Mouse (Mus musculus): ENCODE data around the gene Phc2. TPM values are rescaled to one million over a fixed set of nuclear protein-coding genes. Genes with fewer than 3 reads are reported as not detected.

Phc2 gene
- polyA plus RNA-seq, 1 experiment = 69.9 TPM

DNA sequence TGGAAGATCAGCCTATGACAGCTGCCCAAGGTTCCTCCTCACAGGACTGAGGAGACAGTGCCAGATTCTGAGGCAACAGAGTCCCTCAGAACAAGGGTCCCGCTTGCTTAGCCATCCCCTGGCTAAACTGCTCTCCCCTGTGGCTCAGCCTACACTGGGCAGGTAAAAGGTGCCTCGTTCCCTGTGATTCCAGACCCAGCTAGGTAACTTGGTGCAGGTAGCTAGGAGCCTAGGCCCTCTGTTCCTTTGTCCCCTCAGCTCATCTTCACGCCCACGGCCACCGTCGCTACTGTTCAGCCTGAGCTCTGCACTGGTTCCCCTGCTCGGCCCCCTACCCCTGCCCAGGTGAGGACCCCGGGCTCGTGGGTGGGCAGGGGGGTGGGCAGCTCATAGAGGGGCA, 56.3 kb downstream of the Phc2 start:
- H3K4me3 ChIP-seq (ENCODE audit: insufficient read depth, low read length) = no peak overlapping the region
- TF ChIP-seq POLR2A (IDR thresholded peaks at IDR 0.05; ENCODE audit: low read depth, low read length) (no peak), CTCF (IDR thresholded peaks at IDR 0.05; ENCODE audit: borderline replicate concordance, insufficient read depth, low read length) (no peak)
- no peak overlapping the region for H3K27ac ChIP-seq (ENCODE audit: insufficient read depth, low read length)
- 0 out of 2 replicates have a peak, but pooled peaks cover 2% of the 10 kb centered on the region for H3K4me1 ChIP-seq (ENCODE audit: control insufficient read depth, insufficient read depth, low read length)

DNA sequence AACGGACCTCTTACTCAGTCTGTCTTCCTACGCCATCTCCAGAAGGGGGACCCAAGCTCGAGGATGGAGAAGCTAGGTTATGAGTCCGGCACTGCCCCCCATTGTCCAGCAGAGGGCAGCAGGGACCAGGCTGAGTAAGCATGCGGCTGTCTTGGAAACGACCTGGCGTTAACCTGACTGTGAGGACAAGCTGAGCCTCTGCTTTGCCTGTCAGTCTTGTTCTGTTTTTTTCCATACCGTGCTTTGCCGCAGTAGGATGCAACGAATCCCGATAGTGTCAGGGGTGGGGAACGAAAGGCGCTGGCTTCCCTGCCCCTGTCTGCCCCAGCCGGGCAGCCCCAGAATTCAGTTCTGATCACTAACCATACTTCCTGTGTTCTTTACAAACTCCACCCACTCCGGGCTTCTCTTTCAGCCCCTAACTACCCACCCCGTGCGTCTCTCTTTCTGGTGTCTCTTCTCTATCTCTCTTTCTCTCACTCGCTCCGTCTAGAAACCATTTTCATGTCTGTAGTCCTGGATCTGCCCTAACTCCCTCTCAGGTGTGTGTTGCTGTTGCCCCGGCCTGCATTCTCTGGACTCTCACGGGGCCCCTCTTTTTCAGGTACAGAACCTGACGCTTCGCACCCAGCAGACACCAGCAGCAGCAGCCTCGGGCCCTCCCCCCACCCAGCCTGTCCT, 57.1 kb downstream of the Phc2 start:
- TF ChIP-seq CTCF (IDR thresholded peaks at IDR 0.05; ENCODE audit: borderline replicate concordance, insufficient read depth, low read length) (peak; percentile 99), POLR2A (IDR thresholded peaks at IDR 0.05; ENCODE audit: low read depth, low read length) (no peak; the same call in 1 of the 2 replicates)
- Histone ChIP-seq H3K4me3 (ENCODE audit: insufficient read depth, low read length) (peak overlapping the region; percentile 1), H3K4me1 (ENCODE audit: control insufficient read depth, insufficient read depth, low read length) (0 out of 2 replicates have a peak, but pooled peaks cover 4% of the 10 kb centered on the region), H3K27ac (ENCODE audit: insufficient read depth, low read length) (peak overlapping the region; percentile 87)

DNA sequence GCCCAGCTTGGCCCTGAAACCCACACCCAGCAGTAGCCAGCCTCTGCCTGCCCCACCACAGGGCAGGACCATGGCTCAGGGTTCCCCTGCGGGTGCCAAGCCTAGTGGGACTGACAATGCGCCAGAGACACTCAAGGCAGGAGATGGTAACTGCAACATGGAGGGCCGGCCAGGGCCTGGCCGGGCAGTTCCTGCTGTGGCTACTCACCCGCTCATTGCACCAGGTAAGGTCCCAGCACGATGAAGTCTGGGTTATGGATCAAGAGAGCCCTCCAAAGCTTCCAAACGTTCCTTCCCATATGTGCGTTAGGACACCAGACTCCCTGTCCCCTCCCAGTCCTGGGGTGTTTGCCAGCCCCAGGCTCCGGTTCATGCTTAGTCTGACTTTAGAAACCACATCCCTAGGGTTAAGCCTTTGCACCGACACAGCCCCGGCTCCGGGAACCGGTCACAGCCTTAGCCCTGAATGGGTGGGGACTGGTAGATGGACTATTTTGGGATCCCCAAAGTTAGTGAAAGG, 57.7 kb downstream of the Phc2 start:
- TF ChIP-seq POLR2A (IDR thresholded peaks at IDR 0.05; ENCODE audit: low read depth, low read length) (no peak), CTCF (IDR thresholded peaks at IDR 0.05; ENCODE audit: borderline replicate concordance, insufficient read depth, low read length) (no peak)
- Histone ChIP-seq H3K27ac (ENCODE audit: insufficient read depth, low read length) (peak overlapping the region; percentile 87), H3K4me1 (ENCODE audit: control insufficient read depth, insufficient read depth, low read length) (0 out of 2 replicates have a peak, but pooled peaks cover 4% of the 10 kb centered on the region), H3K4me3 (ENCODE audit: insufficient read depth, low read length) (peak overlapping the region; percentile 1)

DNA sequence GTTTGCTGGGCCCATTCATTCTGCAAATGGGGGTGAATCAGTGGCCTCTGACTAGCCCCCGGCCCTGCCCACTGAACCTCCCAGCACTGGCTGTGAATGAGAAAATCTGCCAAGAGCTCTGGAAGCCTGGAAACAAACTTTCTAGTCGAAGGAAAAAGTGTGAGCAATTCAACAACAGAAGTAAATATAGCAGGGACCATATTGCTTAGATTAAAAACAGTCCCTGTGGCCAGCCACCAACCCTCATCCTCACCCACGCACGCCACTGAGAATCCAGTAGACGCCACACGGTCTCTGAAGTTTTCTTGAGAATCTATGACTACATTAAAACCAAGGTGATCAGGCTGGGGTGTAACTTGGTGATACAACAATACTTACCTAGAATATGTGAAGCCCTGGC, 58.4 kb downstream of the Phc2 start:
- peak overlapping the region; percentile 87 for H3K27ac ChIP-seq (ENCODE audit: insufficient read depth, low read length)
- 0 out of 2 replicates have a peak, but pooled peaks cover 4% of the 10 kb centered on the region for H3K4me1 ChIP-seq (ENCODE audit: control insufficient read depth, insufficient read depth, low read length)
- no peak overlapping the region for H3K4me3 ChIP-seq (ENCODE audit: insufficient read depth, low read length)
- TF ChIP-seq CTCF (IDR thresholded peaks at IDR 0.05; ENCODE audit: borderline replicate concordance, insufficient read depth, low read length) (no peak), POLR2A (IDR thresholded peaks at IDR 0.05; ENCODE audit: low read depth, low read length) (no peak)

DNA sequence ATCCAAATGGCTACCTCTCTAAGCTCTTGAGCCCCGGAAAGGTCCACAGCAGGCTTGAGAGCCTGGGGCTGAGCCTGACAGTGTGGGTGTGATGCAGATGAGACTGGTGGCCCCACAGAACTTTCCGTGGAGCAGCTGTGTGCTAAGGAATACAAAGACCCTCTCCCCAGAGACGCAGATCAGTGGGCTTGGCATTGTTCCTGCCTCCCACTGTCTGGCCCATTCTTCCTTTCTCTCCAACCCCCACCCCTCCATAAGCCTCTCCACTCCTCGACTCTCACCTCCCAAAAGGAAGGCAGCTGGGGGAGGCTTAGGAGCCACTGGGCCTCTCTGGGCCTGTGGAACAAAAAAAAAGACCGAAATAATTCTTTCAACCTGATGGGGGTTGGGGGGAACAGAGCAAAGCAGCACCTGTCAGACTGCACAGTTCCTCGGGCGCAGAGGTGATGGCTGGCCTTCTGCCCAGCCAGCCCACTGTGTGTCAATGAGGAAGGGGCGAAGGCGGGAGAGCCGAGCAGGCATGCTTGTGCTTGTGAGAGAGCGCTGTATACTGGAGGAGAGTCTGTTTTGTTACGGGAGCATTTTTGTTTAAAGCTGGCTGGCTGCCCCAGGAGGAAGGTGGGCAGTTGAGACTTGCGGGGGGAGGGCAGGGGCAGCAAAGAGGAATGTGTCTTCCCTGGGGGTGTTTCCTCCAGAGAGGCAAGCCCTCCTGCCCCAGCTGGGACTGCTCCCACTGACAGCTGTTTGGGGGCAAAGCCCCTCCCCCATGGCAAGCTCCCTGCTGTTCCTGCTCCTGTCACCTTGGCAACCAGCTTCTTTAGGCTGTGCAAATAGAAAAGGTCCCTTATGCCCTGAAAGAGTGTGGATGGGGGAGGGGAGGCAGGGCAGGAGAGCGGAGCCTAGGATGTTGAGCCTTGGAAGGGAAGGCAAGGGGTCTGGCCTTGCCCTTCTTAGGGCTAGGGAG, 61.0 kb downstream of the Phc2 start:
- Histone ChIP-seq H3K4me3 (ENCODE audit: insufficient read depth, low read length) (no peak overlapping the region), H3K4me1 (ENCODE audit: control insufficient read depth, insufficient read depth, low read length) (0 out of 2 replicates have a peak, but pooled peaks cover 4% of the 10 kb centered on the region), H3K27ac (ENCODE audit: insufficient read depth, low read length) (no peak overlapping the region)
- no peak for TF ChIP-seq CTCF (IDR thresholded peaks at IDR 0.05; ENCODE audit: borderline replicate concordance, insufficient read depth, low read length)
- no peak for TF ChIP-seq POLR2A (IDR thresholded peaks at IDR 0.05; ENCODE audit: low read depth, low read length)

DNA sequence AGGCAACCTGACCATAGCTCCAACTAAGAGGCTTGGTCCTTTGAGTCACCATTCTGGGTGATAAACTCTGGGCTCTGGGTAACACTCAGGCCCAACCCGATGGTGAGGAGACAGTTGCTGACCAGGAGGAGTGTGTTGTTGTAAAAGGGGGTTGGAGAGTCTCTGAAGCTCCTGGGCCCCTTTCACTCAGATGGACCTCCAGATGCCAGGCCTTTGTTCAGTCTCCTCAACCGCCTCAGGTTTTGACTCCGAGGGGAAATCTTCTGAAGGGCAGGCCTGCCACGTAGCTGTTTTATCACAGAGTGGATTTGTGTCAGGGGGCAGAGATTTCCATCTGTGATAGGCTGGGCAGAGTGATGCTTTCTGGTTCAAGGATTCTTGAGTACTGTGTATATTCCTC, 61.8 kb downstream of the Phc2 start:
- Histone ChIP-seq H3K27ac (ENCODE audit: insufficient read depth, low read length) (no peak overlapping the region), H3K4me1 (ENCODE audit: control insufficient read depth, insufficient read depth, low read length) (0 out of 2 replicates have a peak, but pooled peaks cover 4% of the 10 kb centered on the region), H3K4me3 (ENCODE audit: insufficient read depth, low read length) (no peak overlapping the region)
- TF ChIP-seq POLR2A (IDR thresholded peaks at IDR 0.05; ENCODE audit: low read depth, low read length) (no peak), CTCF (IDR thresholded peaks at IDR 0.05; ENCODE audit: borderline replicate concordance, insufficient read depth, low read length) (no peak)

DNA sequence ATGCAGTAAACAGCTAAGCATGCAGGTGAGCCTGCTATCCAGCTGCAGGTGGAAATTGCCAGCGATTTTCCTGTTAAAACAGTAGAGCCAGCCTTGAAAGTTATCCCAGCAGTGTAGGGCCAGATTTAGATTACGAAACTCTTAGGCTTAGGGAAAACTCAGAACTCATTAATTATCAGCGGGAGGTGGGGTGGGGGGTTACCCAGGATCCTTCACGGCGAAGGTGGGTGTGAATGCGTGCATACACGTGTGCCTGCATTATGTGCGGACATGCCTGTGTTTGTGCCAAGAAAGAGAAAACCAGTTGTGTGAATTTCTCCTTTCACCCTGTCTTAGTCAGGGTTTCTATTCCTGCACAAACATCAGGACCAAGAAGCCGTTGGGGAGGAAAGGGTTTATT, 62.2 kb downstream of the Phc2 start:
- Histone ChIP-seq H3K4me3 (ENCODE audit: insufficient read depth, low read length) (no peak overlapping the region), H3K27ac (ENCODE audit: insufficient read depth, low read length) (no peak overlapping the region), H3K4me1 (ENCODE audit: control insufficient read depth, insufficient read depth, low read length) (0 out of 2 replicates have a peak, but pooled peaks cover 4% of the 10 kb centered on the region)
- TF ChIP-seq POLR2A (IDR thresholded peaks at IDR 0.05; ENCODE audit: low read depth, low read length) (no peak), CTCF (IDR thresholded peaks at IDR 0.05; ENCODE audit: borderline replicate concordance, insufficient read depth, low read length) (no peak)

DNA sequence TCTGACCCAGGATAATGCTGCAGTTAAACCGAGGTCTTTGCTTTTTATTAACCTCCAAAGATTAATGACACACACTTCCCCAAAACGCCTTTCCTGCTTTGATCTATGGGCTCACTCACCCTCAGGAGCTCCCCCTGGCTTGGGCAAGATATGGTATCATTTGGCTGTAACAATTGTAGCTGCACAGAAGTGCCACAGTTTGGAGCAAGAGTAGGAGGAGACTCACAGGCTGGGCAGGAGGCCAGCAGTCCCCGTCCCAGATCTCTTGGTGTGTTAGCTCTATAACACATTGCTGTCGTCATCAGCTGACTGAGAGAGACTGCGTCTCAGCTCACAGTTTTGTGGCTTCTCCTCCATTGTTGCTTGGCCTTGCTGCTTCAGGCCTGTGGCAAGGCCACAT, 65.6 kb downstream of the Phc2 start:
- 0 out of 2 replicates have a peak, but pooled peaks cover 4% of the 10 kb centered on the region for H3K4me1 ChIP-seq (ENCODE audit: control insufficient read depth, insufficient read depth, low read length)
- no peak overlapping the region for H3K27ac ChIP-seq (ENCODE audit: insufficient read depth, low read length)
- no peak overlapping the region for H3K4me3 ChIP-seq (ENCODE audit: insufficient read depth, low read length)
- no peak for TF ChIP-seq POLR2A (IDR thresholded peaks at IDR 0.05; ENCODE audit: low read depth, low read length)
- no peak for TF ChIP-seq CTCF (IDR thresholded peaks at IDR 0.05; ENCODE audit: borderline replicate concordance, insufficient read depth, low read length)

DNA sequence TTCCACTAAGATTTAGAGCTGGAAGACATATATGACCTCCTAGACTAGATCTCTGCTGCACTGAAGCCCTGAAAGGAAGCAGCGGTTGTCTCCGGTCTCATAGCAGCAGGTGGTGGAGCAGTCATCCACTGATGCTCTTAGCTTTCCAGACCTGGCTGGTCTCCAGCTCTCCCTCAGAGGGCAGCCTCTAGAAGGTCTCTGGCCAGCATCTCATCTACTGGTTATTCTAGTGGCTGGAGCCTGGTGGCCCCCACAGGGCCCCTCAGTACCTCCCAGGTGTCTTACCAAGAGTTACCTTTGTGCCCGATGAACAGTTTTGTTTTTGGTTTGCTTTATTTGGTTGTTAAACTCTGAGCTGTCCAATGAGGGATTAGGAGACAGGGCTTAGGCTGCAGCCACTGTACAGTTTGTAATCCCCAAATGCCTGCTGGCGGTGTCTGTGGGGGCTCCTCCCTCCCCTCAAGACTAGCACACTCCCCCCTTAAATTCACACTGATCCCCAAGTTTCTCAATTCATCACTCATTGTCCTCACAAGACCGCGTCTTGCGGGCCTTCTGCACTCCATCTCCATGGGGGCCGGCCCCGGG, 66.7 kb downstream of the Phc2 start:
- no peak overlapping the region for H3K4me3 ChIP-seq (ENCODE audit: insufficient read depth, low read length)
- no peak overlapping the region for H3K27ac ChIP-seq (ENCODE audit: insufficient read depth, low read length)
- TF ChIP-seq CTCF (IDR thresholded peaks at IDR 0.05; ENCODE audit: borderline replicate concordance, insufficient read depth, low read length) (no peak), POLR2A (IDR thresholded peaks at IDR 0.05; ENCODE audit: low read depth, low read length) (no peak)
- H3K4me1 ChIP-seq (ENCODE audit: control insufficient read depth, insufficient read depth, low read length) = no peaks in the 10 kb centered on the region
